Mouse (Mus musculus): ENCODE data around the gene Dmbx1. TPM values are rescaled to one million over a fixed set of nuclear protein-coding genes. Genes with fewer than 3 reads are reported as not detected.
A peak's percentile ranks its signal among the peaks of the same experiment; 100 is the strongest.

The Dmbx1 gene
- polyA plus RNA-seq (2015; fragmentation: Nextera tagmentation; extraction: Ambion mirVana): not detected in 2 replicates

DNA sequence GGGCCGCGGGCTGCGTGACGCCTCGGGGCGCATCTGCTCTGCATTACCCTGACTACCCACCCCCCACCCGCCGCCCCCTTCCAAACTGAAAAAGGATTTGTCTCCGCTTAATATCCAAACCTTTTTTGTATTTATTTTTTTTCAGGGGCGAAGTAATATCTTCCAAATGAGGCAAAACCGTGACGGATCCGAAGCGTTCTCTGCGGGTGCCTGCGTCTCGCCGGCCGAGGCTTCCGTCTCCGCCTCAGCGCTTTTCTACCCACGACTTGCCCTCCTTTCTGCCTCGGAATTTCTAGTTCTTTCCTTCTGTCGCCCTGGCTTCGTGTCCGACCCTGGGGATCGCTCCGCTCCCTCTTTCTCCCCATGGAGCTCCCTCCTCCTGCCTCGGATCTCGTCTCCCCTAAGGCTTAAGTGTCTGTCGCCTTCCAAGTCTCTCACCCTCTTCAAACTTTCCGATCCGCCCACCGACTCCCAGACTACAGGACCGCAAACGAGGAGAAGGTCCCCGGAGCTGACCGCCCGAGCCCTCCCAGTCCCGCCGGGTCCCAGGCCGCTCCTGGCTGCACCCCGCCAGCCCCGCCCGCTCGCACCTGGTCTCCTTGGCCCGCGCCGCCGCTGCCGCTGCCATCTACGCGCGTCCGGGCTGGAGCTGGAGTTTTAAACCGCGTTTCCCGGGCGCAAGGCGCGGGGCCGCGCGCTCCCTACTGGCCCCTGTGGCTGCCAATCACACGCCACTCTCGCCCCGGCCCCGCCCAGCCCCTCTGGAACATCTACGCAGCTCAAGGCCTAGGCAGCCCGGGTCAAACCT, at the start of gene Dmbx1:
Gene Dmbx1, minus strand, starts transcription at position 632 of the 808 bp plus-strand sequence.
- Histone ChIP-seq H3K9ac (ENCODE audit: low read depth, low read length) (no peak within 1 kb of the TSS), H3K36me3 (ENCODE audit: insufficient read depth, low read length) (no peaks in the 10 kb centered on the region), H3K4me2 (ENCODE audit: low read length) (peak within 1 kb of the TSS; percentile 39), H3K9me3 (replicated peaks; ENCODE audit: low read length) (no peaks in the 10 kb centered on the region), H3K27me3 (ENCODE audit: insufficient read depth, low read length) (peaks cover 92% of the 10 kb centered on the region), H3K4me1 (replicated peaks; ENCODE audit: insufficient read depth, low read length) (peaks cover 3% of the 10 kb centered on the region), H3K27ac (no peak within 1 kb of the TSS), H3K4me3 (replicated peaks; ENCODE audit: low read depth, low read length) (peak within 1 kb of the TSS; percentile 15; the same call in 1 of the 2 replicates)
- DNase-seq (ENCODE audit: low spot score) (no peak), ATAC-seq (replicated peaks; ENCODE audit: low FRiP score, low read depth) (no peak)
- WGBS: 3% methylated on average over 71 of the region's 71 CpGs
- TF ChIP-seq CTCF (IDR thresholded peaks at IDR 0.05; ENCODE audit: low read depth): no peak

DNA sequence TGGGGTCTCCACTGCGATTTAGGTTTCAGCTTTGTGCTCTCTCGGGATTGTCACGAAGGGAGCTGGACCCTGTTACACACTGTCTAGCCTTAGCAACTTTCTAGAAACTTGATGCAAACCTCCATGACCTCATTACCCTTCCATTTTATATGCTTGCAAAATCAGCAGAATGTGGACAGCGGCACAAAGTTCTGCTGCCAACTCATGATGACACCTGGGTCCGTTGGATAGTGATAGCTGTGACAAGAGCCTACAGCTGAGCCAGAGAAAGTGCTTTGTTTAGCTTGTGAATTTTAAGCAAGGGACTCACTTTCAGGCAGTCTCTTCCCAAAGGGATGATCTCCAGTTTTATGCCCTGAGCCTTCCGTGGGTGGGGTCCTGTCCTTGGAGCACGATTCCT, 49.7 kb upstream of the Dmbx1 start:
- H3K9ac ChIP-seq (ENCODE audit: low read depth, low read length): no peak overlapping the region
- no peak overlapping the region for H3K4me2 ChIP-seq (ENCODE audit: low read length)
- no peak overlapping the region for H3K27ac ChIP-seq
- WGBS: 73% methylated on average over 7 of the region's 7 CpGs
- TF ChIP-seq CTCF (IDR thresholded peaks at IDR 0.05; ENCODE audit: low read depth): no peak
- no peaks in the 10 kb centered on the region; the same call in 1 of the 2 replicates for H3K27me3 ChIP-seq (ENCODE audit: insufficient read depth, low read length)
- H3K4me1 ChIP-seq (replicated peaks; ENCODE audit: insufficient read depth, low read length): no peaks in the 10 kb centered on the region
- no peak overlapping the region for H3K4me3 ChIP-seq (replicated peaks; ENCODE audit: low read depth, low read length)
- ATAC-seq (replicated peaks; ENCODE audit: low FRiP score, low read depth) (no peak), DNase-seq (ENCODE audit: low spot score) (no peak)
- no peaks in the 10 kb centered on the region for H3K9me3 ChIP-seq (replicated peaks; ENCODE audit: low read length)
- H3K36me3 ChIP-seq (ENCODE audit: insufficient read depth, low read length): no peaks in the 10 kb centered on the region

DNA sequence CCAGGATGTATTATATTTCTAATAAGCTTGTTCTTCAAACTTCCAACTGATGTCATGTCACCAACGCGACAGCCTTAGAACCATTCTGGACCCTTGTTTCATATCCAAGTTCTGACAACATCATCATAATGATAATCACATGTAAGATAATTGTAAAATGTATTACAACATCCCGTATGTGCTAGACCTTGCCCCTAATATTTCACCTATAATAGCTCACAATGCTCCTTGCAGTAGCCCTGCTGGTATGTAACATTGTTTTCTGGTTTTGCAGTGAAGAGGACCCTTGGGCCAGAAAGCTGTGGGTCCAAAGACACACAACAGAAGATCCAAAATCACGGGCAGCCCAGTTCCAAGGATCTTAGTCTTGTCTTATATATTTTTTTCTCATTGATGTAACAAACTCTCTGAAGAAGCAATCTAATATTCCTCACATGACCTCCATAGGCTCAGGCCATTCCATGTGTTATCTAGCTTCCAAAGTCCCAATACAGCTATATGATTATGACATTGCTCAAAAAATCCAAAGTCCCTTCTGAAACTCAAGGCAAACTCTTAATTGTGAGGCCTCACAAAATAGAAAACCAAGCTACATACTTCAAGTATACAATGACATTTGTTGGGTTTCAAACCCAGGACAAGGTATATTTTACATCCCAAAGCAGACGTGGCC, 48.3 kb upstream of the Dmbx1 start:
- no peak for TF ChIP-seq CTCF (IDR thresholded peaks at IDR 0.05; ENCODE audit: low read depth)
- WGBS: 75% methylated on average over 5 of the region's 5 CpGs
- Histone ChIP-seq H3K27ac (no peak overlapping the region), H3K9ac (ENCODE audit: low read depth, low read length) (no peak overlapping the region), H3K27me3 (ENCODE audit: insufficient read depth, low read length) (peaks cover 3% of the 10 kb centered on the region; the same call in 1 of the 2 replicates), H3K9me3 (replicated peaks; ENCODE audit: low read length) (no peaks in the 10 kb centered on the region), H3K4me3 (replicated peaks; ENCODE audit: low read depth, low read length) (no peak overlapping the region), H3K4me2 (ENCODE audit: low read length) (no peak overlapping the region), H3K36me3 (ENCODE audit: insufficient read depth, low read length) (no peaks in the 10 kb centered on the region), H3K4me1 (replicated peaks; ENCODE audit: insufficient read depth, low read length) (no peaks in the 10 kb centered on the region)
- ATAC-seq (replicated peaks; ENCODE audit: low FRiP score, low read depth) (no peak), DNase-seq (ENCODE audit: low spot score) (no peak)

DNA sequence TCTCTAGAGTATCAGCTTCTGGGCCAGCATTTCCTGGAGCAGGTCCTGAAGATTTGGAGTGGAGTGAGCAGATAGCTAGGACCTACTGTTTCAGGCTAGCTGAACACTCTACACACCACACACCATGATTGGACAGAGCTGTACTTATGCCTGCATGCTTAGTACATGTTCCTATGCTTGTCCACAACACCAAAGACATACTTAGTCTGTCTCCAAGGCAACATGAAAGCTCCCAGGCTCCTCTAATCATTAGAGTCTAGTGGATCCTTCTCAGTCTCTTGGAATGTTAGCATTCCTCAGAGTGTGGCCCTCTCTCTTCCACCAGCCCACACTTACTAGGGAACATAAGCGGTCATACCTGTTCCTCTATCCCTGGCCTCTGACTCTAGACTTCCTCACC, 47.7 kb upstream of the Dmbx1 start:
- Histone ChIP-seq H3K27me3 (ENCODE audit: insufficient read depth, low read length) (peaks cover 3% of the 10 kb centered on the region; the same call in 1 of the 2 replicates), H3K9me3 (replicated peaks; ENCODE audit: low read length) (no peaks in the 10 kb centered on the region), H3K4me1 (replicated peaks; ENCODE audit: insufficient read depth, low read length) (no peaks in the 10 kb centered on the region), H3K9ac (ENCODE audit: low read depth, low read length) (no peak overlapping the region), H3K4me2 (ENCODE audit: low read length) (no peak overlapping the region), H3K27ac (no peak overlapping the region), H3K4me3 (replicated peaks; ENCODE audit: low read depth, low read length) (no peak overlapping the region), H3K36me3 (ENCODE audit: insufficient read depth, low read length) (no peaks in the 10 kb centered on the region)
- ATAC-seq (replicated peaks; ENCODE audit: low FRiP score, low read depth) (no peak), DNase-seq (ENCODE audit: low spot score) (no peak)
- 82% methylated on average over 1 of the region's 1 CpGs for WGBS
- TF ChIP-seq CTCF (IDR thresholded peaks at IDR 0.05; ENCODE audit: low read depth): no peak

DNA sequence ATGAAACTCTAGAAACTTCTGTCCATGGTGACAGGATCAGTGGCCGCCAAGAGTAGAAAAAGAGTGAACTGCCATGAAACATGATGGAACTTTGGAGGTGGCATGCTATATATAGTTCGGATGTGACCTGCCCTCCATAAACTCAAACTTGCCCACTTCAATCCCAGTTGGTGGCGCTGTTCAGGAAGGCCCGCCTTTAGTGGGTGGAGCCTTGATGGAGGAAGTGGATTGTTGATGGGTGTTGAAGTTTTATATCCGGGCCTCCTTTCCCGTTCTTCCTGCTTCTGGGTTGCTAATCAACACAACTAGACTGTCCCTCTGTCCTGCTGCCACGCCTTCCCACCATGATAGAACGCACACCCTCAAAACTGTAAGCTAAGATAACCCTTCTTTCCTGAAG, 45.2 kb upstream of the Dmbx1 start:
- Histone ChIP-seq H3K27ac (no peak overlapping the region), H3K4me1 (replicated peaks; ENCODE audit: insufficient read depth, low read length) (no peaks in the 10 kb centered on the region), H3K27me3 (ENCODE audit: insufficient read depth, low read length) (peaks cover 15% of the 10 kb centered on the region), H3K36me3 (ENCODE audit: insufficient read depth, low read length) (no peaks in the 10 kb centered on the region), H3K4me3 (replicated peaks; ENCODE audit: low read depth, low read length) (no peak overlapping the region), H3K9ac (ENCODE audit: low read depth, low read length) (no peak overlapping the region), H3K4me2 (ENCODE audit: low read length) (no peak overlapping the region), H3K9me3 (replicated peaks; ENCODE audit: low read length) (no peaks in the 10 kb centered on the region)
- DNase-seq (ENCODE audit: low spot score) (peak; percentile 68), ATAC-seq (replicated peaks; ENCODE audit: low FRiP score, low read depth) (no peak)
- TF ChIP-seq CTCF (IDR thresholded peaks at IDR 0.05; ENCODE audit: low read depth): peak; percentile 53
- whole genome bisulfite sequencing: 42% methylated on average over 8 of the region's 8 CpGs

DNA sequence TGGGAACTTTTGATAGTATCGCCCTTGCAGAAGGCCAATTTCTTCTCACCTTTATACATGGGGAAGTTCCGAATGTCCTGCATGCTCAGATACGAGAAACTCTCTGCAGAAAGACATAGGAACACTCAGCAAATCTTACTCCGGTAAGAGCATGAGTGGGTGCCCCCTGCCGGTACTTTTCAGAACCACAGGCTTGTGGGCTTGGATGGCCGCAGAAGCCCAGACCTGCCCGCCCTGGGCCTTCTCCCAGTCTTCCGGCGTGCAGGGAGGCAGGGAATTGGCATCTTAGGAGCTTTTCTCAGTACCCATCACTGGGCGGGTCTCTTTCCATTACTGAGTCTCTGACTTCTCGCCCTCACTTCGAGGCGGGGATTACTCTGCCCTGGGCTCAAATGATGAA, 44.4 kb upstream of the Dmbx1 start:
- ATAC-seq (replicated peaks; ENCODE audit: low FRiP score, low read depth) (peak; percentile 60), DNase-seq (ENCODE audit: low spot score) (peak; percentile 88)
- Histone ChIP-seq H3K9me3 (replicated peaks; ENCODE audit: low read length) (no peaks in the 10 kb centered on the region), H3K4me1 (replicated peaks; ENCODE audit: insufficient read depth, low read length) (no peaks in the 10 kb centered on the region; the same call in 1 of the 2 replicates), H3K27me3 (ENCODE audit: insufficient read depth, low read length) (peaks cover 21% of the 10 kb centered on the region), H3K36me3 (ENCODE audit: insufficient read depth, low read length) (no peaks in the 10 kb centered on the region), H3K4me3 (replicated peaks; ENCODE audit: low read depth, low read length) (no peak overlapping the region), H3K9ac (ENCODE audit: low read depth, low read length) (no peak overlapping the region), H3K4me2 (ENCODE audit: low read length) (no peak overlapping the region), H3K27ac (no peak overlapping the region)
- TF ChIP-seq CTCF (IDR thresholded peaks at IDR 0.05; ENCODE audit: low read depth): peak; percentile 83
- 2% methylated on average over 13 of the region's 13 CpGs for WGBS
